Mouse (Mus musculus): ENCODE measurements around the gene Rab26.

Rab26 gene

DNA sequence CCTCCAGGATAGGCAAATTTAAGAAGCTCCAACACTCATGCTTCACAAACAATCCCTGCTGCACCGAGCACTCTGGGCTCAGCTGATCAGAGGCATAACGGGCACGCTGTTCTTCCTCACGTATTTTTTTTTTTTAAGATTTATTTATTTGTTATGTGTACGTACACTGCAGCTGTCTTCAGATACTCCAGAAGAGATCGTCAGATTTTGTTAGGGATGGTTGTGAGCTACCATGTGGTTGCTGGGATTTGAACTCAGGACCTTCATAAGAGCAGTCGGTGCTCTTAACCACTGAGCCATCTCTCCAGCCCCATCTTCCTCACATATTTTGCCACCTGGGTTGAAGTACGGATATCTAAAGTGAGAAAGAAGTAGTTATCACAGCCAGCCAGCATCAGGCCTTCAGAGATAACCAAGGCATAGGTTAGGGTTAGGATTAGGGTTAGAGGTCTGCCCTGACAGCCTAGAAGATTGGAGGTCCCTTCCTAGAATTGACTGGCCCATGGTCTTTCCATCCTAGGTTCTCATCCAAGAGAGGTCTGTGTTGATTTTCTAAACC lies at the start of gene Rab26:
Rab26 (minus strand) TSS at position 51 of the 559 bp plus-strand sequence.
- DNase-seq (ENCODE audit: low spot score) = no peak

DNA sequence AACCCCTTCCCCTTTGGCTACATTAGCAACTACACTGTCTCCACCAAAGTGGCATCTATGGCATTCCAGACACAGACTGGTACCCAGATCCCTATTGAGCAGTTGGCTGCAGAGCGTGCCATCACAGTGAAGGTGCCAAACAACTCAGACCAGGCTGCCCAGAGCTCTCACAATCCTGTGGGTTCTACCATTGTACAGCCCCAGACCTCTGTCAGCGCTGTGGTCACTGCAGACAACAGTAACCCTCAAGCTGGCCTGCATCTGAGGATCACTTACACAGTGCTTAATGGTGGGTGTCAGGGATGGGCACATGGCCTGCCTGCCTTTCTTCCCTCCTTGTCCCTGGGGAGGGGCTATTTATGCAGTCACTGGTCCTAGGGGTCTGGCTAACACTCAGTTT lies 46.3 kb upstream of the Rab26 start:
- no peak for DNase-seq (ENCODE audit: low spot score)

DNA sequence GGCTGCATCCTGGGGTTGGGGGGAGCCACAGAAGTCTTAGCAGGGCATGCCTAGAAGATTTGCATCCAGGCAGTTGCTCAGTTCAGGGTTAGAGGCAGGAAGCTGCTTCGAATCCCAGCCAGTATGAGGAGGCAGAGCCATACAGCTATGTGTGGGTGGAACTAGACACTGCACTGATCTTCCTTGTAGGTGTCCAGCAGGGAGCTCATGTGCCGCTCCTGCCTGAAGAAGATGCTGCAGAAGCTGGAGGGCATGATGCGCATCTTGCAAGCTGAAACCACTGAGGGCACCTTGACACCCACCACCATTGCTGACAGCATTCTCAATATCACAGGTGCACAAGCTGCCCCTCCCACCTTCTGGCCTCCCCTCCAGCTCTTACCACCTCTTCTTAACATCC lies 45.5 kb upstream of the Rab26 start:
- DNase-seq (ENCODE audit: low spot score) = no peak

DNA sequence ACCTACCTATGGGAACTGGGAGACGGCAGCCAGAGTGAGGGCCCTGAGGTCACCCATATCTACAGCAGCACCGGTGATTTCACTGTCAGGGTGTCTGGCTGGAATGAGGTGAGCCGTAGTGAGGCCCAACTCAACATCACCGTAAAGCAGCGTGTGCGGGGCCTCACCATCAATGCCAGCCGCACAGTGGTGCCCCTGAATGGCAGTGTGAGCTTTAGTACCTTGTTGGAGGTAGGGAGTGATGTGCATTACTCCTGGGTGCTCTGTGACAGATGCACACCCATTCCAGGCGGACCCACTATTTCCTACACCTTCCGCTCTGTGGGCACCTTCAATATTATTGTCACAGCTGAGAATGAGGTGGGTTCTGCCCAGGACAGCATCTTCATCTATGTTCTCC lies 39.8 kb upstream of the Rab26 start:
- no peak for DNase-seq (ENCODE audit: low spot score)

DNA sequence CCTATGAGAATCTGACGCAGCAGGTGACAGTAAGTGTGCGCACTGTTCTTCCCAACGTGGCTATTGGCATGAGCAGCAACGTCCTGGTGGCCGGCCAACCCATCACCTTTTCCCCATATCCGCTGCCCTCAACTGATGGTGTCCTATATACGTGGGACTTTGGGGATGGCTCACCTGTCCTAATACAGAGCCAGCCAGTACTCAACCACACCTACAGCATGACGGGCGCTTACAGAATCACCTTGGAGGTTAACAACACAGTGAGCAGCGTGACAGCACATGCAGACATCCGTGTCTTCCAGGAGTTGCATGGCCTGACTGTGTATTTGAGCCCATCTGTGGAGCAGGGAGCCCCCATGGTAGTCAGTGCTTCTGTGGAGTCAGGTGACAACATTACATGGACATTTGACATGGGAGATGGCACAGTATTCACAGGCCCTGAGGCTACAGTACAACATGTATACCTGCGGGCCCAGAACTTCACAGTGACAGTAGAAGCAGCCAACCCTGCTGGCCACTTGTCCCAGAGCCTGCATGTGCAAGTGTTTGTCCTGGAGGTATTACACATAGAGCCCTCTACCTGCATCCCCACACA lies 38.7 kb upstream of the Rab26 start:
- no peak for DNase-seq (ENCODE audit: low spot score)

DNA sequence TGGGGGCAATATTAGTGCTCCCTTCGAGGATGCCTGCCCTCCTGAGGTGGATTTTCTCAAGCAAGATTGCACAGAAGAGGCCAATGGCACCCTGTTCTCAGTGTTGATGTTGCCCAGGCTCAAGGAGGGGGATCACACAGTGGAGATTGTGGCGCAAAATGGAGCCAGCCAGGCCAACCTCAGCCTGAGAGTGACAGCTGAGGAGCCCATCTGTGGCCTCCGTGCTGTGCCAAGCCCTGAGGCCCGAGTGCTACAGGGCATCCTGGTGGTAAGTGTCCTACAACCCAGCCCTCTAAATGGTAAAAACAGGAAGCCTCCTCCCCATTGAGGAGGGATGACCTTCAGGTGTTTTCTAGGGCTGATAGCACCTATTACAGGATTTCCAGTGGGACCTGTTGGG lies 35.8 kb upstream of the Rab26 start:
- DNase-seq (ENCODE audit: low spot score) = no peak

DNA sequence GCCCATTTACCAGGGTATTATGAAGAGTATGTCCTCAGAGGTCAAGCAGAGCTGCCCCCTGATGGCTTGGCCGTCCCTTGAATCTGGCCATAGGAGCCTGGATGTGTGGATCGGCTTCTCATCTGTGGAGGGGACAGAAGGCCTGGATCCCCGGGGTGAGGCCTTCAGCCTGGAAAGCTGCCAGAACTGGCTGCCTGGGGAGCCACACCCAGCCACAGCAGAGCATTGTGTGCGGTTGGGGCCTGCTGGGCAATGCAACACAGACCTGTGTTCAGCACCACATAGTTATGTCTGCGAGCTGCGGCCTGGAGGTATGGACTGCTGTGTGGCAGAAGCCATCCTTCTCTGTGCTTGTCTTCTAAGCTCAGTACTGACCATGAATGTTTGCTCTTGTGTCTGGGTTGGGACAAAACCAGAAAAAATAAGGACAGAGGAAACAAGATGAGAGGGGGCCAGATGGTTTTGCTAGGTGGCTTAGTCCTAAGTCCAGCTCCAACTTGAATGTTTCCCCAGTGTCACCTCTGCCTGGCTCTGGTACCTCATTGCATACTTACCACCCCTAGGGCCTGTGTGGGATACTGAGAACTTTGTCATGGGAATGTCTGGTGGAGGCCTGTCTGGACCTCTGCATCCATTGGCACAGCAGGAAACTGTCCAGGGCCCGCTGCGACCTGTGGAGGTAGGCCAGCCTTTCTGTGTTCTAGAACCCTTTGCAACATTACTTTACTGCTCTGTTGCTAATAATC lies 33.2 kb upstream of the Rab26 start:
- DNase-seq (ENCODE audit: low spot score) = no peak

DNA sequence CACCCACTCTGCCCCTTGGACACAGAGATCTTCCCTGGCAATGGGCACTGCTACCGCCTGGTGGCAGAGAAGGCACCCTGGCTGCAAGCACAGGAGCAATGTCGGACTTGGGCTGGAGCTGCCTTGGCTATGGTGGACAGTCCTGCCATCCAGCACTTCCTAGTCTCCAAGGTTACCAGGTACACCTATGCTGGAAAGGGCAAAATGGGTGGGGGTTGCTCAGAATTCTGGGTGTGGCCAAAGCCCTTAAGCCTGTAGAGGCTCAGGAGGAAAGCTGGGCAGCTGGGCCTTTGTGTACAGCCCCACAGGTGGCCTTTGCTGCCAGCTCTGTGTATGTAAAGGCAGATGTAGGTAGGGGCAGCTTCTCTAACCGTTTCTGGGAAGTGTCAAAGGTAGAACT lies 31.8 kb upstream of the Rab26 start:
- no peak for DNase-seq (ENCODE audit: low spot score)

DNA sequence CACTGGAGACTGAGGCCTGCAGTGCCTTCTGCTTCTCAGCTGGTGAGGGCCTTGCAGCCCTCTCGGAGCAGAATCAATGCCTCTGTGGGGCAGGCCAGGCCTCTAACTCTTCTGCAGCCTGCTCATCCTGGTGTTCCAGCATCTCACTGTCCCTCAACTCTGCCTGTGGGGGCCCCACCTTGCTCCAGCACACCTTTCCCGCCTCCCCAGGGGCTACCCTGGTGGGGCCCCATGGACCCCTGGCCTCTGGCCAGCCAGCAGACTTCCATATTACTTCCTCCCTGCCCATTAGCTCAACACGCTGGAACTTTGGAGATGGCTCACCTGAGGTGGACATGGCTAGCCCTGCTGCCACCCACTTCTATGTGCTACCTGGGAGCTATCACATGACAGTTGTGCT lies 31.1 kb upstream of the Rab26 start:
- no peak for DNase-seq (ENCODE audit: low spot score)

DNA sequence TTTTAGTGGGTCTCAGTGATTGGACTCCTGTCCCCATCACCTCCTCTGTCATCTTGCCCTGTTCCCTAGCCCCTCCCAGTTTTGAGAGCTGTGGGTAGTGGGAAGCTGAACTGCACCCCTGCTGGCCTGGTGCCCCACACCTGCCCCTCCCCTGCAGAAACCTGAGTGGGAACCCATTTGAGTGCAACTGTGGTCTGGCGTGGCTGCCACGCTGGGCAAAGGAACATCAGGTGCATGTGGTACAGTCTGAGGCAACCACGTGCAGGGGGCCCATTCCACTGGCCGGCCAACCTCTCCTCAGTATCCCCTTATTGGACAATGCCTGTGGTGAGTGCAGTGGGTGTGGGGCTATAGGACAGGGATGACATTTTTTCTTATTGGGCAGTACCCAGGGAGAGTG lies 30.4 kb upstream of the Rab26 start:
- no peak for DNase-seq (ENCODE audit: low spot score)

DNA sequence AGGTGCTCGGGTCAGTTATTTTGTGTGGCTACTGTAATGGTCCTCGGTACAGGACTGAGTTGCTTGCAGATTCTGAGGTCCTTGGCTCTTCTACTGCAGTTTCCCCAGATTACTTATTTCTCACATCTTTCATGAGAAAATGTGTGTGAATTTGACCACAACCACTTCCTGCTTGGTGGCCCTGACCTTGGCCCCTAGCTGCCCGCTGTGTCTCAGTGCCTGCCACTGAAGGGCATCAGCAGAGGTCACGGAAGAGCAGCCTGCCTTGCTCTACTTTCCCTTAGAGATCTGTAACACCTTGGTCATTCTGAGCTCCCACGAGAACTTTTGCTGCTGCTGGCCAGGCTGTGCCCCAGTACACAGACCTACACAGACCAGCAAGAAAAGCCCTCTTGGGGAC lies 29.6 kb upstream of the Rab26 start:
- DNase-seq (ENCODE audit: low spot score) = no peak

DNA sequence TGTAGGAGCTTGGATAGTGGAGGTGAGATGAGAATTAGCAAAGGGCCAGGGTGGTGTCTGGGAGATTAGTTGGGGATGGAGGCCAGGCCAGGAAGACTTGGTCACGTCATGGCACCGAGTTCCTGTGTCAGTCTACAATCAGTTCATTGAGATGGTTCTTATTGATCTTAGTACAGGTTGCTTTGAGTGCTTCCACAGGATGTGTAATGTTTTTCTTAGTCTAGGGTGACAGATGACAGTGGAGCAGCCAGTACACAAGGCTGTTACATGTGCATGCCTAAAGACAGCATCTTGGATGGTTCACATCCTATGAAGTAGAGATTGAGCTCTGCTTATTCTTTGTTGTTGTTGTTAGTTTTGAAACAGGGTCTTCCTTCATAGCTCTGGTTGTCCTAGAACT lies 27.6 kb upstream of the Rab26 start:
- DNase-seq (ENCODE audit: low spot score) = no peak

DNA sequence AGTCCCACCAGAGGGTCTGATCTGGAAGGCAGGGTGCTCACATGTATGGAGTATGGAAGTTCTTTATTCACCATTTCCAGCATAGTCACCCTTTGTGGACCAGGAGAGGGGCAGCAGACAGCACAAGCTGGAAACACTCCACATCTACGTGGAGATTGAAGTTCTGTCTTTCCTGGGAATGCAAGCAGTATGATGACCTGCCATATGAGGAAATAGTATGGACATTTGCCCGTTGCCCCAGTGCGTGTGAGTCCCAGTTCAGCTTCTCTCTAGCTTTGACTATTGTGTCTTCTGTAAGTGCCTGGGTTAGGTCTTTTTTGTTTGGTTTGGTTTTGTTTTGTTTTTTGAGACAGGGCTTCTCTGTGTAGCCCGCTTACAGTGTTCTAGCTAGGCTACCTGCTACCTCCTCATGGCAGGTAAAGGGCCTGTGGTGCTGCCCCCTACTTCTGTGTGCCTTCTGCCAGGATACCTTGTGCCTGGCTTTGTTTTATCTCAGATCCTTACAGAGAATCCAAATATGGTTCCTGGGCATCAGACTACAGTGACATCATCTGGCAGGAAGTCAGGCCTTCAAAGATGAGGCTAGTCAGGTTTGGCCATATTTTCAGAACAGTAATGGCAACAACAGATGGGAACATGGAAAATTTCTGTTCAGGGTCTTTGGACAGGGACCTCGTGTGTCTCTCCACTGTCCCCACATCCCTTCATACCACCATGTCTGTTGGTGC lies 26.5 kb upstream of the Rab26 start:
- no peak for DNase-seq (ENCODE audit: low spot score)

DNA sequence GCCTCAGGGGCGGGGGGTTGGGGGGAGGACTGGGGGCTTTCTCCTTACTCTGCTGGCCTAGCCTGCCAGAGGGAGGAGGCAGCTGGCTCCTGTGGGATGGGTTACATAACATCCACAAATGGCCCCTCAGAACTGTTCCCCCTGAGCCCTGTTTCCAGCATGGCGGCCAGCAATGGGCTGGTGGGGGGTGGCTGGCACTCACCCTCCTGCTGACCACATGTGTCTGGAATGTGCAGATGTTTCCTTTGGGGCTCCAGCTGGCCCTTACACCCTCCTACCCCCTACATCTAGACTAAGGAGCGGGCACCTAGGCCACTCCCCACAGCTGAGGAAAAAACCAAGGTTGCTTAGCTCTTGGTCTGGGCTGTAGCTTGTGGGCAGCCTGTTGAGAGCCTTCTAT lies 25.1 kb upstream of the Rab26 start:
- DNase-seq (ENCODE audit: low spot score) = no peak

DNA sequence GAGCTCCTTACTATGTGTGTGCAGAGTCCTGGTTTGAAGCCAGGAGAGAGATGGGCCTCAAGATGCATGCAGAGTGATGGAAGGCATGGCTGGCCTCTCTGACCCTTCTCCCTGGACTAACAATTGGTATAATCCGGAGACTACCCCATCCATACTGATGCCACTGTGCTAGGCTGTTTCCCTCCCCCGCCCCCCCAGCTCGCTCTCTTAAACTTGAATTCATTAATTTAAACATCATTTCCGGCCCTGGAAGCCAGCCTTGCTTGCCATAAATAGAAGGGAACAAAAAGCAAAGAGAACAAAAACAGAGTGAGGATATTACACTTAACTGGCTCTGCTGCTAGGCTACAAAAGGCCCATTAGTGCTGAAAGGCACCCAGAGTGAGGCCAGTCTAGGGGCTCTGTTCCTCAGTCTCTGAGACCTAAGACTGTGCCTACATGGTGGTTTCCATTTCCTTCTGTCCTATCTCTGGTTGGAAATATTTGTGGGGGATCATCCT lies 24.6 kb upstream of the Rab26 start:
- no peak for DNase-seq (ENCODE audit: low spot score)

DNA sequence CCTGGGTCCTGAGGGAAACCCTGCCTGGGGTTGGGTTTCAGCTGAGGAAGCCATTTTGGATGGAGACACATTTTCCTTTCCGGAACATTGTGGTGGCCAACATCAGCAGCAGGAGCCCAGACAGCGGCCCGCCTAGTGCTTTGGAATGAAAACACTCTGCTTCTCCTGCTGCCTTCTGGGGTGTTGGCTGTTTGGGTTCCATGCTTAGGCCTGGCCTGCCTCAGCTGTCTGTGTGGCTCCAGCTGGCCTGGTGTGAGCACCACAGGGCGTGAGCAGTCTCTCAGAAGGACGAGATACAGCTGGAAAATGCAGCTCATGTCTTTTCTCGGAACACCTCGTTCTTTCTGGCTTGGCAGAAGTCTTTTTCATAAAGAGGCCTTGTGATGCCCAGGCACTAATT lies 23.1 kb upstream of the Rab26 start:
- DNase-seq (ENCODE audit: low spot score) = no peak

DNA sequence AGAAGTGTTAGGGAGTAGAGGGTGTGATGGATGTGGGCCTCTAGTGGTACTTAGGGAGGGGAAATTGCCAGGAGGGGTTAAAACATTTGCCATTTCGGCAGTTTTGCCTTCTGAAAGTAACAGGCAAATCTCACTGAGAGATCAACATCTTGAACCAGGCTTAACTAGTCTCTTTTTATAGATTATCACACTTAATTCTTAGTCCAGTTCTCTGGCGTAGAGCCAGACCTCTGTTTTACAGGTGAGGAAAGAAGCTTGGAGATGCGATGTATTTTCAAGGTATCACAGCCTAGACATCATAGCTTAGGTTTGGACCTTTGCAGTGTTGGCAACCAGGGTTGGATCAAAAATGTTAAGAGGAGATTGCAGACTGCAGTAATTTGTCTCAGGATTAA lies 17.0 kb upstream of the Rab26 start:
- no peak for DNase-seq (ENCODE audit: low spot score)

DNA sequence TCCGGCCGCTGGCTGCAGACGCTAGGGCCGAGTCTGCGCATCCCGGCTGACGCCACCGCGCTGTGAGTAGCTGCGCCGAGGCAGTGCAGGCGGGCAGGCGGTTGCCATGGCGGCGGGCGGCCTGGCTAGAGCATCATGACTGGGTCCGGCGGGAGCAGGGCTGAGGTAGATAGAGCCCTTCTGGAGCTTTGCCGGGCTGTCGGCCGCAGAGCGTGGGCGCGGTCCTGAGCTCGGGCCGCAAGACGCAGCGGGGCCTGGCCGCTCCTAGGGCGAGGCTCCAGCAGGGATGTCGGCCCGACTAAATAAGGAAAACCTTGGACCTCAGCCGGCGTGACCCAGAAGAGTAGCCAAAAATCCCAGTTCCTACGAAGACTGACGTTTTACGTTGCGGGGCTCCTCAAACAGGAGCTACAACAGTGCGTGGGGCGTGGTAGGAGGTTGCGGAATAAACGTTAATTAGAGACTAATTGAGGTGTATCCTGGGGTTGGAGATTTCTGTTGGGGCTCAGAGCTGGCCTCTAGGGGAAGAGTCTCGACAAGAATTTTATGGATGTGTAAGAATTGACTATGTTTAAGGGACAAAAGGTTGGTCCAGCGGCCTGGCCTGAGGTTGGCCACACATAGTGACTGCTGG lies 16.5 kb upstream of the Rab26 start:
- no peak for DNase-seq (ENCODE audit: low spot score)

DNA sequence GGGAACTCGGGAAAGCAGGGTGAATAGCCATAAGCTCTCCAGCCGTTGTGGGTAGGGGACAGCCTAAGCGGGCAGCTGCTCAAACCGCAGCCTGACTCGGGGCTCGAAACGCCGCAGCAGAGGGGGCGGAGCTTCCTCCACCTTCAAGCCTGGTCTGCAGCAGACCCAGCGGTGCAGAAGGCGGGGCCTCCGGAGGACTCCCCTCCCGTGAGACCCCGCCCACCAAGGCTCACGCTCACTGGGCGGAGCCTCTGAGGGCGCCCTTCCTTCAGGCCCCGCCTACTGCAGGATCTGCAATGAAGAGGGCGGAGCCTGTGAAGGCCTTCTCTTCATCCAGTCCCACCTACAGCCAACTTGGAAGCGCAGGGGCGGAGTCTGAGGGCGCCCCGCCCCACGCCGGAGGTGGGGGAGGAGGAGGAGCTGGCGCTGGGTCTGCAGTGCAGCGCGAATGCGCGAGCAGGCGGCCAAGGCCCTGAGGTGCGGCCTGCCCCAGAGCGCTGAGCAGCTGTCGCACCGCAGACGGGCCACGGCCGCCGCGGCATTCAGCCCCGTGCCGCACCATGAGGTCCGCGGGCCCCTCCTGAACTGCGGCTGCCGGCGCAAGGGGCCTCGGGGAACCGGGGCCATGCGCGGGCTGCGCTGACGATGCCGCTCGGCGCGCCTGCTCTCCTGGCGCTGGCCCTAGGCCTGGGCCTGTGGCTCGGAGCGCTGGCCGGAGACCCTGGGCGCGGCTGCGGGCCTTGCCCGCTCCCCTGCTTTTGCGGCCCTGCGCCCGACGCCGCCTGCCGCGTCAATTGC lies 15.8 kb upstream of the Rab26 start, which contains the start of gene Pkd1:
Pkd1 (plus strand) TSS at position 217 of the 798 bp plus-strand sequence.
- peak; percentile 100 for DNase-seq (ENCODE audit: low spot score)

DNA sequence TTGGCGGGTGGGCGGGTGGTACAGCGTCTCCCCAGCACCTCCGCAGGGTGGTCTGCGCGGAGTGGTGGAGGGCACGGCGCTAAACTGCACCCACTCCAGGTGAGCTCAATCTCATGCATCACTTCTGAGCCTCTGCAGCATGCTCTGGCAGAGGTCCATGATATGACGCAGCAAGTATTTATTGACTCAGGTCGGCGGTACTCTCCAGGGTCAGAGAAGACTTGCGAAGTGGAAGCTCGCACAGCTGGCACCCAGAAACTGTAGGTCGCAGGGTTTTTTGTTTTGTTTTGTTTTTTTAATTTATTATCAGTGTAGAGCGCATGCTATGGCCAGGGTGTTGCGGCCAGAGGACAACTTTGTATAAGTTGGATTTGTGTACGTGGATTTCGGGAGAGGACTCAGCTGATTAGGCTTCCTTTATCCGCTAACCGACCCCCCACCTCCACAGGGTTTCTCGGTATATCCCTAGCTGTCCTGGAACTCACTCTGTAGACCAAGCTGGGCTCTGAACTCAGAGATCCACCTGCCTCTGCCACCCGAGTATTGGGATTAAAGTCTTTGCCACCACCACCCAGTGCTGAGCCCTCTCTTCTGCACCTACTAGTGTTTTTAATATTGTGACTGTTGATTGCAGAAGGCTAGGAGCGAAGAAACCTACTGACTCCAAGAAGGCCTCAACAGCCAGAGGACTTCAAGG lies 15.1 kb upstream of the Rab26 start:
- peak; percentile 41 for DNase-seq (ENCODE audit: low spot score)

DNA sequence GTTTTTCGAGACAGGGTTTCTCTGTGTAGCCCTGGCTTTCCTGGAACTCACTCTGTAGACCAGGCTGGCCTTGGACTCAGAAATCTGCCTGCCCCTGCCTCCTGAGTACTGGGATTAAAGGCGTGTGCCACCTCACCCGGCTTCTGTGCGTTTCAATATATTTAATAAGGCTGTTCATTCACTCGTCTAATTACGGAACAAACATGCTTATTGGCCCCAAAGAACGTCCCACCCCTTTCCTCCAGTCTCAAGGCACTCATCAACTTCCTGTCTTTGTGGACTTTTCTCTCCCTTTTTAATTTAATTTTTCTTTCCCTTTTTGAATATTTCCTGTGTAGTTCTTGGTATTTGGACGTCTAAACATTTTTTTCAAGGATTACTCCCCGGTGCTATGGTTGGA lies 14.4 kb upstream of the Rab26 start:
- no peak for DNase-seq (ENCODE audit: low spot score)

All from yolk sac, embryonic 10.5 days (tissue).